Mouse (Mus musculus): Measurements from ENCODE around the gene Stxbp6. TPM values are rescaled to one million over a fixed set of nuclear protein-coding genes. Genes with fewer than 3 reads are reported as not detected.

The Stxbp6 gene
- total and polyA plus RNA-seq, 2 experiments from 2014 or later, result 19.6 to 22.6 TPM

- no peak for DNase-seq
- TF ChIP-seq CTCF (IDR thresholded peaks at IDR 0.05; ENCODE audit: low read depth), result no peak
- WGBS, result 45% methylated on average over 1 of the region's 1 CpGs
- Histone ChIP-seq H3K27ac (ENCODE audit: low read depth, low read length) (no peak overlapping the region), H3K4me1 (ENCODE audit: insufficient read depth) (peaks cover 7% of the 10 kb centered on the region; the same call in 1 of the 2 replicates), H3K9me3 (ENCODE audit: low read length) (no peaks in the 10 kb centered on the region), H3K4me2 (ENCODE audit: low read depth) (no peak overlapping the region), H3K4me3 (ENCODE audit: low read depth, low read length) (no peak overlapping the region), H3K9ac (no peak overlapping the region), H3K36me3 (ENCODE audit: insufficient read depth) (no peaks in the 10 kb centered on the region), H3K27me3 (ENCODE audit: insufficient read depth, low read length) (no peaks in the 10 kb centered on the region)
- ATAC-seq, result no peak
Observed at GRCm38 (mm10) chr12:44987762-44988161, 86.7 kb downstream of the Stxbp6 start.

- WGBS, result 33% methylated on average over 5 of the region's 5 CpGs
- H3K4me3 ChIP-seq (ENCODE audit: low read depth, low read length), result no peak overlapping the region
- peak; percentile 27 for DNase-seq
- H3K4me1 ChIP-seq (ENCODE audit: insufficient read depth), result 0 out of 2 replicates have a peak, but pooled peaks cover 4% of the 10 kb centered on the region
- no peak overlapping the region for H3K9ac ChIP-seq
- H3K27me3 ChIP-seq (ENCODE audit: insufficient read depth, low read length), result no peaks in the 10 kb centered on the region
- H3K9me3 ChIP-seq (ENCODE audit: low read length), result no peaks in the 10 kb centered on the region
- no peaks in the 10 kb centered on the region for H3K36me3 ChIP-seq (ENCODE audit: insufficient read depth)
- peak overlapping the region; percentile 9; the same call in 1 of the 2 replicates for H3K27ac ChIP-seq (ENCODE audit: low read depth, low read length)
- H3K4me2 ChIP-seq (ENCODE audit: low read depth), result no peak overlapping the region
- peak; percentile 82; the same call in 1 of the 2 replicates for ATAC-seq
- TF ChIP-seq CTCF (IDR thresholded peaks at IDR 0.05; ENCODE audit: low read depth), result no peak
Observed at GRCm38 (mm10) chr12:44979316-44979848, 95.1 kb downstream of the Stxbp6 start.

GRCm38 (mm10) chr12:44975266-44975665, 99.2 kb downstream of the Stxbp6 start:
- Histone ChIP-seq H3K27me3 (ENCODE audit: insufficient read depth, low read length) (no peaks in the 10 kb centered on the region), H3K4me2 (ENCODE audit: low read depth) (no peak overlapping the region), H3K27ac (ENCODE audit: low read depth, low read length) (no peak overlapping the region), H3K9me3 (ENCODE audit: low read length) (no peaks in the 10 kb centered on the region), H3K4me3 (ENCODE audit: low read depth, low read length) (no peak overlapping the region), H3K9ac (no peak overlapping the region), H3K36me3 (ENCODE audit: insufficient read depth) (no peaks in the 10 kb centered on the region), H3K4me1 (ENCODE audit: insufficient read depth) (0 out of 2 replicates have a peak, but pooled peaks cover 2% of the 10 kb centered on the region)
- no peak for ATAC-seq
- no peak for DNase-seq
- TF ChIP-seq CTCF (IDR thresholded peaks at IDR 0.05; ENCODE audit: low read depth), result no peak
- 85% methylated on average over 3 of the region's 3 CpGs for WGBS

- no peak for TF ChIP-seq CTCF (IDR thresholded peaks at IDR 0.05; ENCODE audit: low read depth)
- ATAC-seq (no peak), DNase-seq (no peak)
- Histone ChIP-seq H3K36me3 (ENCODE audit: insufficient read depth) (no peaks in the 10 kb centered on the region), H3K4me2 (ENCODE audit: low read depth) (no peak overlapping the region), H3K27me3 (ENCODE audit: insufficient read depth, low read length) (no peaks in the 10 kb centered on the region), H3K27ac (ENCODE audit: low read depth, low read length) (no peak overlapping the region), H3K4me1 (ENCODE audit: insufficient read depth) (no peaks in the 10 kb centered on the region), H3K9me3 (ENCODE audit: low read length) (no peaks in the 10 kb centered on the region), H3K4me3 (ENCODE audit: low read depth, low read length) (no peak overlapping the region), H3K9ac (no peak overlapping the region)
- WGBS, result over 99% methylated on average over 2 of the region's 2 CpGs
Observed at GRCm38 (mm10) chr12:44971477-44971876, 103.0 kb downstream of the Stxbp6 start.

GRCm38 (mm10) chr12:44967448-44967847, 107.1 kb downstream of the Stxbp6 start:
- H3K9me3 ChIP-seq (ENCODE audit: low read length), result no peaks in the 10 kb centered on the region
- no peak overlapping the region for H3K9ac ChIP-seq
- no peak overlapping the region for H3K4me3 ChIP-seq (ENCODE audit: low read depth, low read length)
- H3K36me3 ChIP-seq (ENCODE audit: insufficient read depth), result no peaks in the 10 kb centered on the region
- H3K27me3 ChIP-seq (ENCODE audit: insufficient read depth, low read length), result no peaks in the 10 kb centered on the region
- no peaks in the 10 kb centered on the region for H3K4me1 ChIP-seq (ENCODE audit: insufficient read depth)
- DNase-seq, result no peak
- H3K4me2 ChIP-seq (ENCODE audit: low read depth), result no peak overlapping the region
- no peak overlapping the region for H3K27ac ChIP-seq (ENCODE audit: low read depth, low read length)
- no peak for ATAC-seq
- no peak for TF ChIP-seq CTCF (IDR thresholded peaks at IDR 0.05; ENCODE audit: low read depth)
- 79% methylated on average over 1 of the region's 1 CpGs for whole genome bisulfite sequencing

GRCm38 (mm10) chr12:44957474-44957873, 117.0 kb downstream of the Stxbp6 start:
- H3K9me3 ChIP-seq (ENCODE audit: low read length), result no peaks in the 10 kb centered on the region
- WGBS, result 98% methylated on average over 3 of the region's 3 CpGs
- no peak overlapping the region for H3K4me3 ChIP-seq (ENCODE audit: low read depth, low read length)
- no peak overlapping the region for H3K27ac ChIP-seq (ENCODE audit: low read depth, low read length)
- H3K4me2 ChIP-seq (ENCODE audit: low read depth), result no peak overlapping the region
- ATAC-seq (no peak), DNase-seq (no peak)
- H3K36me3 ChIP-seq (ENCODE audit: insufficient read depth), result no peaks in the 10 kb centered on the region
- H3K27me3 ChIP-seq (ENCODE audit: insufficient read depth, low read length), result no peaks in the 10 kb centered on the region
- TF ChIP-seq CTCF (IDR thresholded peaks at IDR 0.05; ENCODE audit: low read depth), result no peak
- no peak overlapping the region for H3K9ac ChIP-seq
- no peaks in the 10 kb centered on the region for H3K4me1 ChIP-seq (ENCODE audit: insufficient read depth)

- no peak for ATAC-seq
- Histone ChIP-seq H3K27me3 (ENCODE audit: insufficient read depth, low read length) (no peaks in the 10 kb centered on the region), H3K4me3 (ENCODE audit: low read depth, low read length) (no peak overlapping the region), H3K4me1 (ENCODE audit: insufficient read depth) (no peaks in the 10 kb centered on the region), H3K9me3 (ENCODE audit: low read length) (no peaks in the 10 kb centered on the region), H3K4me2 (ENCODE audit: low read depth) (no peak overlapping the region), H3K9ac (no peak overlapping the region), H3K36me3 (ENCODE audit: insufficient read depth) (no peaks in the 10 kb centered on the region), H3K27ac (ENCODE audit: low read depth, low read length) (no peak overlapping the region)
- no peak for TF ChIP-seq CTCF (IDR thresholded peaks at IDR 0.05; ENCODE audit: low read depth)
- 98% methylated on average over 2 of the region's 2 CpGs for WGBS
- no peak for DNase-seq
Observed at GRCm38 (mm10) chr12:44953121-44953520, 121.4 kb downstream of the Stxbp6 start.
